Mouse (Mus musculus) heart, postnatal 0 days (tissue): ENCODE measurements around the gene Smg9. TPM values are rescaled to one million over a fixed set of nuclear protein-coding genes. Genes with fewer than 3 reads are reported as not detected.
A peak's percentile ranks its signal among the peaks of the same experiment; 100 is the strongest.

Experiments
- ATAC-seq: fragments of 200-750 bp; cut with Nextera tagmentation; 2 replicates; pipeline ENCODE4 v1.8.0; 2017; ENCODE audit warnings: low read depth, moderate number of reproducible peaks, moderate library complexity; ENCODE audit not compliant: insufficient read depth
- DNase-seq: peaks from one replicate; pipeline ENCODE4 v3.0.0-alpha.2; 2016; ENCODE audit warnings: low spot score
- H3K27ac ChIP-seq: fragments of 300-500 bp; sonication (generic); 2 replicates; pipeline ENCODE4 v1.5.1; 2014; ENCODE audit warnings: low read depth, mild to moderate bottlenecking
- H3K27me3 ChIP-seq: fragments of 300-500 bp; sonication (generic); 2 replicates; pipeline ENCODE4 v1.6.1; 2014; ENCODE audit warnings: low read length, mixed read lengths; ENCODE audit not compliant: control insufficient read depth, insufficient read depth
- H3K36me3 ChIP-seq: fragments of 300-500 bp; sonication (generic); replicated peaks from 2 replicates; pipeline ENCODE4 v1.6.1; 2014; ENCODE audit warnings: low read length, mixed read lengths; ENCODE audit not compliant: control insufficient read depth, insufficient read depth
- H3K4me1 ChIP-seq: fragments of 300-500 bp; sonication (generic); 2 replicates; pipeline ENCODE4 v1.6.1; 2014; ENCODE audit warnings: antibody characterized with exemption; ENCODE audit not compliant: control insufficient read depth, insufficient read depth
- H3K4me2 ChIP-seq: fragments of 300-500 bp; sonication (generic); 2 replicates; pipeline ENCODE4 v1.6.1; 2014; ENCODE audit warnings: low read depth, mild to moderate bottlenecking, low read length, moderate library complexity
- H3K4me3 ChIP-seq: fragments of 300-500 bp; sonication (generic); 2 replicates; pipeline ENCODE4 v1.5.1; 2014; ENCODE audit warnings: low read depth, low read length
- H3K9ac ChIP-seq: fragments of 300-500 bp; sonication (generic); replicated peaks from 2 replicates; pipeline ENCODE4 v1.6.1; 2014; ENCODE audit warnings: low read depth, low read length, mixed read lengths
- H3K9me3 ChIP-seq: fragments of 300-500 bp; sonication (generic); replicated peaks from 2 replicates; pipeline ENCODE4 v1.6.1; 2016; ENCODE audit warnings: low read length; ENCODE audit not compliant: control insufficient read depth
- CTCF ChIP-seq: IDR thresholded peaks from 2 replicates; pipeline ENCODE4 v1.5.1; 2016; ENCODE audit warnings: antibody characterized with exemption, control low read depth, low read depth
- EP300 ChIP-seq: IDR thresholded peaks from 2 replicates; pipeline ENCODE4 v1.6.1; 2016; ENCODE audit warnings: antibody characterized with exemption, low read depth
- WGBS: fragments of 180-500 bp; shearing (Covaris S2); extraction: QIAGEN DNeasy Blood & Tissue Kit; methylation state at CpG from one replicate; pipeline ENCODE4 v1.1.7; 2014; 5-methylcytosine and 5-hydroxymethylcytosine counted together
- polyA plus RNA-seq: library from polyadenylated mRNA; unstranded; fragments of >200 nt; fragmentation: Nextera tagmentation; extraction: Ambion mirVana; gene quantifications from 2 replicates; pipeline ENCODE4 v1.2.1, GENCODE M21; 2015
- total RNA-seq: library from RNA; depleted of rRNA; stranded (reverse); fragments of >200 nt; gene quantifications from 2 replicates; pipeline ENCODE4 v1.2.3, GENCODE M21; 2014; ENCODE audit warnings: low replicate concordance

Gene Smg9
- total and polyA plus RNA-seq, 2 experiments from 2014 or later, result 13.1 to 15.5 TPM

DNA sequence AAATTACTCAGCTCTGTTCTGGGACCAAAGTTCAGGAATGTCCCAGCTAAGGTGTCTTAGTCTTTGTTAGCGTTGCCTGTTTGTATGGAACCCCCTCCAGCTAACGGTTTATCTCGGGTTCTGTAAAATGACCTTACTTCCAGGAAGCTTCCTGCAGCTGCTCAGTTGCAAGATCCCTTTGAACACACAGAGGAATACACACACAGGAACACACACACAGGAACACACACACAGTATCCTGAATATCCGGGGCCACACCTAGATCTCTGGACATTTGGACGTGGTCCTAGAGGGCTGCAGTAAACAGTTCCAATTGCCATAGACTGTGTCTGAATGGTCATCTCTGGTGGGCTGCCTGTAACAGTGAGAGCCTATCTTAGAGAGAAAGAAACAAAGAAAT, 56.3 kb downstream of the Smg9 start:
- 59% methylated on average over 5 of the region's 5 CpGs for WGBS
- Histone ChIP-seq H3K27ac (0 out of 2 replicates have a peak overlapping the region, but pooled peaks have one; percentile 22), H3K9ac (no peak overlapping the region), H3K4me1 (peaks cover 4% of the 10 kb centered on the region; the same call in 1 of the 2 replicates), H3K9me3 (no peaks in the 10 kb centered on the region), H3K4me3 (no peak overlapping the region), H3K4me2 (no peak overlapping the region), H3K36me3 (no peaks in the 10 kb centered on the region), H3K27me3 (no peaks in the 10 kb centered on the region)
- TF ChIP-seq EP300 (0 out of 2 replicates have a peak, but pooled peaks have one; percentile 48), CTCF (no peak)
- ATAC-seq (peak; percentile 27; the same call in 1 of the 2 replicates), DNase-seq (no peak)

DNA sequence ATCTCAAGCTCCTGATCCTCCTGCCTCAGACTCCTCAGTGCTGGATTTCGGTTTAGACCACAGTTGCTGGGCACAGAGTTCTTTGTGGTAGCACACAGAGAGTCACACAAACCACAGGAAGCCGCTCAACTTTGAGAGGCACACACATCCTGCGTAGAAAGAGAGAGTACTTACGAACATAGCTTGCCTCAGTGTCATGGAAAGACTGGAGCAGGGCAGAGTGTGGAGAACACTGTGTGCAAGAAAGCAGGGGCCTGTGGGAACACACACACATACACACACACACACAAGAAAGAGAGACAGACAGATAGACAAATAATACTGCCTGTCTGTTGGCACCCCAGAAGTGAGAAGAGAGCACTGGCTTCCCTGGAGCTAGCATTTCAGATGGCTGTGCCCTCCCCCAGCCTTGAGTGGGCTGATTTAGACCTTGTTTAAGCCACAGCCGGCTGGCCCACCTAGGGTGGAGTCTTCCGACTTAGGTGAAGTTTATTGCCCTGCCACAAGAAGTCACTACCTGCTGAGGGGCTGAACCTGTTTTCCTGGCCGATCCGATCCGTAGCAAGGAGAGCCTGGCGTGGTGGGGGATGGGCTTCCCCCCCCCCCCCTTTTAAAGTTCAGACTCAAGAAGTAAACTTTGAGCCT, 58.4 kb downstream of the Smg9 start:
- no peaks in the 10 kb centered on the region for H3K9me3 ChIP-seq
- DNase-seq, result no peak
- peaks cover 4% of the 10 kb centered on the region; the same call in 1 of the 2 replicates for H3K4me1 ChIP-seq
- TF ChIP-seq EP300, result no peak
- TF ChIP-seq CTCF, result no peak
- WGBS, result 63% methylated on average over 8 of the region's 10 CpGs
- no peak overlapping the region for H3K4me3 ChIP-seq
- H3K27ac ChIP-seq, result peak overlapping the region; percentile 14; the same call in 1 of the 2 replicates
- no peak overlapping the region; the same call in 1 of the 2 replicates for H3K4me2 ChIP-seq
- no peak overlapping the region for H3K9ac ChIP-seq
- no peaks in the 10 kb centered on the region for H3K27me3 ChIP-seq
- no peak for ATAC-seq
- H3K36me3 ChIP-seq, result no peaks in the 10 kb centered on the region

DNA sequence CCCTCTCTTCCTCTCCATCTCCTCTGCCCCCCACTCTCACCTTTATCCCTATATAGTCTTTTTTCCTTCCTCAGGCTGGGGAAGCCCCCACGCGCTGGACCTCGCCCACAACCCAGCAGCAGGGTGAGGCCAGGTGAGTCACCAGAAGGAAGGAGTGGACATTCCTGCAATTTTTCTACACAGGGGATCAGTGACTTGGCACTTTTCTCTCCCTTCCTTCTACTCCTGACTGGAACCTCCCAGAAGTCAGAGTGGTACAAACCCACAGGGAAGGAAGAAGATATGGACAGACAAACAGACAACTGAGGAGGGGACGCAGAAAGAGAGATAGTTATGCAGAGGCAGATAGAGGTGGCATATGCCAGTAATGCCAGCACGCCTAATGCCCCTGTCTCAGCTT, 60.0 kb downstream of the Smg9 start:
- H3K27ac ChIP-seq, result peak overlapping the region; percentile 52
- no peak for TF ChIP-seq EP300
- TF ChIP-seq CTCF, result no peak
- no peaks in the 10 kb centered on the region for H3K9me3 ChIP-seq
- H3K36me3 ChIP-seq, result no peaks in the 10 kb centered on the region
- peaks cover 4% of the 10 kb centered on the region; the same call in 1 of the 2 replicates for H3K4me1 ChIP-seq
- WGBS, result 63% methylated on average over 5 of the region's 5 CpGs
- ATAC-seq, result no peak
- H3K4me2 ChIP-seq, result no peak overlapping the region
- no peak overlapping the region for H3K9ac ChIP-seq
- no peaks in the 10 kb centered on the region; the same call in 1 of the 2 replicates for H3K27me3 ChIP-seq
- no peak overlapping the region for H3K4me3 ChIP-seq
- no peak for DNase-seq

DNA sequence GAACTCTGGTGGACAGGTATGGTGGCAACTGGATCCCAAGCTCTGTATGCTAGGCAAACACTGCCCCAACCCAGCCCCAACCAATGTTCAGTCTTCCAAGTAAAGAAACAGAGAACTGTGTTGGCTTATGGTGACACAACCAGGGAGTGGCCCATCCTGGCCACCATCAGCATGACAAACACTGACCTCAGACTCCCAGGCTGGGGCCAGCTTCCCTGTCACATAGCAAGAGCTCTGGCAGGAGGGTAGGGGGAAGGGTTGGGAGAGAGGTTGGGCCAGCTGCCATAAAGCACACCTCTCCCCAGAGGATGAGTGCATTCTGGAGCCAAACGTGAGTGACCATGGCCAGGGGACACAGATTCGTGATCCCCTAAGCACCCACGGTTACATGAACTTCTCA, 60.4 kb downstream of the Smg9 start:
- no peaks in the 10 kb centered on the region for H3K36me3 ChIP-seq
- peaks cover 4% of the 10 kb centered on the region; the same call in 1 of the 2 replicates for H3K4me1 ChIP-seq
- peak overlapping the region; percentile 52 for H3K27ac ChIP-seq
- no peaks in the 10 kb centered on the region for H3K9me3 ChIP-seq
- WGBS, result 37% methylated on average over 3 of the region's 3 CpGs
- no peaks in the 10 kb centered on the region; the same call in 1 of the 2 replicates for H3K27me3 ChIP-seq
- DNase-seq (peak; percentile 62), ATAC-seq (peak; percentile 33)
- TF ChIP-seq EP300 (no peak), CTCF (no peak)
- H3K9ac ChIP-seq, result no peak overlapping the region
- H3K4me3 ChIP-seq, result no peak overlapping the region
- H3K4me2 ChIP-seq, result no peak overlapping the region

DNA sequence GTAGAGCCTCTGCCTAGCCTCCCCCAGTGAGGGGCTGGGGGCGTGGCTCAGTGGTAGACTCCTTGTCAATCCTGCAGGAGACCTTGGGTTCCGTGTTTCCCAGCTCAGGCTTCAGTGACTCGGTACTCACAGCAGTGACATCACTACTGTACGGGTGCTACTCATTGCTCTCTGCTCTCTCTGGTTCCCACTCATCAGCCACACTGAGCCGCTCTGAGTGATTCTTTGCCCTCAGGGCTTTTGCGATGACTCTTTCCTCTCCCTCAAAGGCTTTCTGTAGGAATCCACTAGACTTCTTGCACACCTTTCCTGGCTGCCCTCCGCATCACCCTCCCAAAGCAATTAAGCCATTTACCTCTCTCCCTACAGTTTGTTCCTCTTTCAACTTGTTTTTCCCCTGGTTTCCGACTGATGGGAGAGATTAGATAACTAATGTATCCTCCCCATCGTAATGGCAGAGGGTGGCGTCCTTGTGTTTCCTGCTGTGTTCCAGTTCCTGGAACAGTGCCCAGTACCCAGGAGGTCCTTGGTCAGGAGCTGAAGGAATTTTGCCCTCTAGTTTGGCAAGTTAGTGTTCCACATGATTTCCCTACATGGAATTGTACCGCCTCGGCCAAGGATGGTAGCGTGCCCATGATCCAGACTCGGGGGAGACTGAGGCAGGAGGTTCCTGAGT, 62.1 kb downstream of the Smg9 start:
- H3K27ac ChIP-seq, result peak overlapping the region; percentile 51; the same call in 1 of the 2 replicates
- H3K9ac ChIP-seq, result no peak overlapping the region
- H3K4me1 ChIP-seq, result peaks cover 4% of the 10 kb centered on the region; the same call in 1 of the 2 replicates
- no peak overlapping the region for H3K4me3 ChIP-seq
- H3K4me2 ChIP-seq, result peak overlapping the region; percentile 11; the same call in 1 of the 2 replicates
- H3K9me3 ChIP-seq, result no peaks in the 10 kb centered on the region
- H3K27me3 ChIP-seq, result no peaks in the 10 kb centered on the region; the same call in 1 of the 2 replicates
- 36% methylated on average over 14 of the region's 14 CpGs for WGBS
- TF ChIP-seq CTCF (no peak), EP300 (no peak)
- DNase-seq (no peak), ATAC-seq (no peak)
- H3K36me3 ChIP-seq, result 0 out of 2 replicates have a peak, but pooled peaks cover 5% of the 10 kb centered on the region
